Mouse (Mus musculus): ENCODE measurements around the gene Exosc9.

The Exosc9 gene

GRCm38 (mm10) chr3:36552406-36553047 is at the start of gene Exosc9:
TSS of gene Exosc9 (plus strand) at chr3:36552606.
- DNase-seq = peak; percentile 95

DNA sequence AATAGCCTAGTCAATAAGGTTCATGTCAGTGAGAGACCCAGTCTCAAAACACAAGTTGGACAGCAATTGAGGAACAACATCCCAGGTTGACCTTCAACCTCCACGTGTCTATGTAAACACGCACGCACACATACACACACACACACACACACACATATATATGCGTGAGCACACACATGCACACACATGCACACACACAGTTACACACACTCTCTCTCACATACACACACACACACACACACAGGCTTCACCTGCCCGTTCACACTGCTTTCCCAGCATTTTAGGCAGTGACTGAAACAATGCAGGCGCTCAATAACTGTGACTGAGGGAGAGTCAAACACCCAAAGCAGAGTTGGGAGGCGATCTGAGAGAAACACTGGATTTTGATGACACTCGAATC is 47.1 kb upstream of the Exosc9 start:
- no peak for DNase-seq

DNA sequence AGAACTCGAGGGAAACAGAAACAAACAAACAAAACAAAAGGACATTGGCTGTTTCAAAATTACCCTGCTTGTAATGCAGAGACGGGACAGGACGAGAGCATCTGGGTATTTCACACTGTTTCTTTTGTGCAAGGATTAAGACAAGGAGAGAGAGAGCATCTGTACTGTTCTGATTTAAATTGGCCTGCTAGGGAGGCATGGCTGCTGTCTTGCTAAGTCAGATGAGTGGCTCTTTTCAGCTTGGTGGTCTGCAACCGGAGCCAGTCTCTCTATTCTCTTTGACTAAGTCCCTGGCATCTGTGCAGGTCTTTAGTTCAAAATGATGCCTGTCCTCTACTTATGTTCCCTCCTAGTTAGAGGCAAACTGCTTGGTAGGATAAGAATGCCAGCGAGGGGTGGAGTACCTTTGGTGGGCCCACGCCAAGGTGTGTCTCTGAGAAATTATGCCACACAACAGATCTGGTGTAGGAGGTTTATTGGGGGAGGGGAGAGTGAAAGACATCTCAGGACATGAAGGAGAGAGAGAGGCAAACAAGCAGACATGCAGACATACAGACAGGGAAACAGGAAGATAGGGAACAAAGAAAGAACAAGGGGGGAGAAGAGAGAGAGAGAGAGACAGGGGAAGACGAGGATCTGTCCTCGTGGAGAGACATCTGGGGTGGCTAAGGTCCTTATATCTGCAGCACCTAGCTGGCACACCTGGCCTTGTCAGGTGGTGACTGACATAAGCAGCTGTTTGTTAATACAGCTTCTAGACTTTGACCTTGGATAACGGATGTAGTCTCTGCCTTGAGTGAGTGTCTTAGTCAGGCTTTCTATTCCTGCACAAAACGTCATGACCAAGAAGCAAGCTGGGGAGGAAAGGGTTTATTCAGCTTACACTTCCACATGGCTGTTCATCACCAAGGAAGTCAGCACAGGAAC is 46.3 kb upstream of the Exosc9 start:
- no peak for DNase-seq

DNA sequence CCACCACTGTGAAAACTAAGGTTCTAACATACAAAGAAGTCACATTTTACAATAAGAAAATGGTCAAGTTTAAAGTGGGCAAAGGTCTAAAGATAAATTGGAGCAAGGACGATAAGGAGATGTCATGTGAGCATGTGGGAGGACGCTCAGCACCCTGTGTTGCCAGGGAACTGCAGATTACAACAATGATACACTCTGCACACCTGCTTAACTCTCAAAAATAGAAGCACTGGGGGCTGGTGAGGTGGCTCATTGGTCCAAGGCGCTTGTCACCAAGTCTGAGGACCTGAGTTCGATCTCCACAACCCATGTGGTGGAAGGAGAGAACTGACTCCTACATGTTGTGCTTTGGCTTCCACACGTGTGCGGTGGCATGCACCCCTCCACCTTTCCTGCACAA is 40.9 kb upstream of the Exosc9 start:
- DNase-seq = no peak

DNA sequence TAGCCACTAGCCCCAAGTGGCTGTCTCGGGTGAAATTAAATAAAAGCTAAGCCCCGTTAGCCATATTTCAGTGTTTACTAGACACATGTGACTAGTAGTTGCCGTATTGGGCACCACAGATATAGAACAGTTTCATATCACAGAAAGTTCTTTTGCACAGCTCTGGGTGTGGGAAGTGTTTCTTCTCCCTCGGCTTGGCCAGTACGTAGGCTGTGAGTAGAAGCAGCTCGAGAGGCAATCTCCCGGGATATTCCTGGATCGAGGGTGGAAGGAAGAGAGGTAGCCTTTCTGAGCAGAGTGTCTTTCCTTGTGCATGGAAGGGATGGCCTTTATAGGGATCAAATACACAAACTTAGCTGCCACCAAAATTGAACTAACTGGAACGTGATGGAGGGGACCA is 36.2 kb upstream of the Exosc9 start:
- no peak for DNase-seq

GRCm38 (mm10) chr3:36521073-36522060 is 31.0 kb upstream of the Exosc9 start, which contains the start of gene Gm11549:
TSS of gene Gm11549 (minus strand) at chr3:36521813.
- DNase-seq = no peak

- DNase-seq = no peak
Observed at GRCm38 (mm10) chr3:36522137-36522536, 30.3 kb upstream of the Exosc9 start.

GRCm38 (mm10) chr3:36524466-36524865 is 27.9 kb upstream of the Exosc9 start:
- DNase-seq = no peak

DNA sequence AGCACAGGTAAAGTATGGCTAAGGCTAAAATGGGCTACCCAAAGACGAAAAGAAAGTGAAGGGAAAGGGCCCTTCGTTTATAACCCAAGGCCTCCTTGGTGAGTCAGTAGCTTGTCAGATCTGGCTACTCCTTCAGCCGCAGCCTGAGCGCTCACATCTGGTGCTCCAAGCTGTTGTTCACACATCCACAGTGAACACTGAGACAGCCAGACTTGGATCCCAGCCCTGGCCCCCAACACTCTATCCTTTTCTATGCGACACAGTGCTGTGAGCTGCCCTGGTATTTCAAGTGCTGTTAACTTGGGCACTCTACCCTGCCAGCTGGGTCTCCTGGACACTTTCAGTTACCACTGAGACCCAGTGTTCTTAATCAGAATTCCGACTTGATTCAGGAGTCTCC is 22.1 kb upstream of the Exosc9 start:
- DNase-seq = peak; percentile 18

GRCm38 (mm10) chr3:36530781-36531180 is 21.6 kb upstream of the Exosc9 start:
- no peak for DNase-seq

DNA sequence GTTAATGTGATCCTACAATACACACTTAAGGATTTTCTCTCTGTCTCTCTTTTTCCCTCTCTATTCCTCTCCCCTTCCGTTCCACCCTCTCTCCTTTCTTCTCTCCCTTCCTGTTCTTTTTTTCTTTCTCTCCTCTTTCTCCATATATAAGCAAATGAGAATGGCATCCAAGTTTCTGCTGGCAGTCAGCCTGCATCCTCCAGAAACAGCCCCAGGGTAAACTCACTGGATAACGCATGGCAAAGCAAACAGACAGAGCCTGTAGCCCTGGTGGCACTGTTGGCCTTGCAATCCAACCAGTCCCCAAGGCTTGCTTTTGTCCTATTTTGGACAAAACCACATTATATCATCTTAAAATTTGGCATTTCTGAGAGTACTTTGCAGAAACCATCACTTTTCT is 21.2 kb upstream of the Exosc9 start:
- no peak for DNase-seq

- DNase-seq = no peak
Observed at GRCm38 (mm10) chr3:36531979-36532542, 20.3 kb upstream of the Exosc9 start.

DNA sequence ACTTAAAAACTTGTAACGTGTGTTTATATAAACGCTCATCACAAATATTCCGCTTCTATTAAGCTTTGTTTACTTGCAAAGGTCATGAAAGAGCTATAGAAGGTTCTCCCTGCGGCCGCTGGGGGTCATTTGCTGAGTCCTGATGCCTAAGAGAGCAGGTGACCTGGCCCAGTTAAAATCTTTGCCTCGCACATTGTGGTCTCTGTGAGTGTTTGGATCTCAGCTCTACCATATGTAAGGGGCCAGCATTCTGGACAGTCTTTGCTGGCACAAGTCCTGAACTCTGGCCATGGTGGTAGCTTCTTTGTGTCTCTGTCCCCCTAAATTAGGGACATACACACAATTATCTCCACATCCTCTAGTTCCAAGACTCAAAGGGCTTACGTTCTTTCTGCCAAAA is 19.7 kb upstream of the Exosc9 start:
- DNase-seq = no peak

GRCm38 (mm10) chr3:36533201-36533672 is 19.2 kb upstream of the Exosc9 start:
- peak; percentile 6 for DNase-seq

- no peak for DNase-seq
Observed at GRCm38 (mm10) chr3:36536041-36536440, 16.4 kb upstream of the Exosc9 start.

DNA sequence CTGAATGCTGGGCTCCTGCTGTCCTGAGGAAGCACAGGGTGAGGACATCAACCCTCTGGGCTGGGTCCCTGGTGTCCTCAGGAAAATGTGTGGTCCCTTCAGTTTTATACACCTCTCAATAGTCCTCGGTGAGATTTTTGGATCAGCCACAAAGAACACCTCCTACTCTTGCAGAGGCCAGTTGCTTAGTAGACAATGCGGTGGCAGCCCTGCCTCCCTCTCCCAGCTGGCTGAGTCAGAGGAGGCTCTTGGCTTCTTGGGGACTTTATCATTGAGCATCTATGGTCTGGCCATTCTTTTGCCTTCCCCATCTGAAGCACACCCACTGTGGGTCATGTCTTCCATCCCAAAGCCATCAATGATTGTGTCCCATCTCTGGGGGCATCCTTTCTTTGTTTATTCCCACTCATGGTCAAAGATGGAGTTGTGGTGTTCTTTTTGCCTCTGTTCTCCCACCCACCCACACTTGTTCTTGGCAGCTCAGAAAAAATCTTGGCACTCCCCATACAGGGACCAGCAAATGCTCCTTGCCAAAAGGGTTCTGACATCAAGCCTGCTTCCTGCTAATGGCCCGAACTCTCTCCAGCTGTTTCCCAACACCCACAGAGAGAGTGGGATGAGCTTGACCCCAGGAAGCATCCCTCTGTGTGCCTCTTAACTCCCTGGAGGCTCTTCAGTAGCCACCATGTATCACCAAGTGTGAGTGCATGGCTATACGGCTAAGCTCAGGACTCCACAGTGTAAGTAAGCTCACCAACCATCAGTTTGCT is 14.5 kb upstream of the Exosc9 start:
- no peak for DNase-seq

DNA sequence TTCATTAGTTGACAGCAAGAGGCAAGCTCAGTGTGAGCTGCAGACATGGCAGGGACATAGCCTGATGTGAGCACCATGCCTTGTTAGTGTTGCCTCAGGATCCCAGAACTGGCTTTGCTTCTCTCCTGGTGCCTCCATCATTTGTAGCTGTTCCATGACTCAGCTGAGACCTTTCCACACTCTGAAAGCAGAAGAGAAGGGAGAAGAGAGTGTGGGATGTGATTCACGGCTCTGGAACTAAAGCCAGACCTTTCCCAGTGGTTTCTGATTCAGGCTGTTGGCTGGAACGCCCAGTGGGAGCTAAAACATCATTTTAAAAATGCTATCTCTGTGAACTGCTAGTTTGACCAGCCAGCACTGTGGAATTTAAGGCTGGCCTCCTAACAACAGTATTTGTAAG is 11.7 kb upstream of the Exosc9 start:
- DNase-seq = no peak

GRCm38 (mm10) chr3:36541399-36541798 is 11.0 kb upstream of the Exosc9 start:
- DNase-seq = no peak

GRCm38 (mm10) chr3:36544961-36545360 is 7.4 kb upstream of the Exosc9 start:
- DNase-seq = no peak

DNA sequence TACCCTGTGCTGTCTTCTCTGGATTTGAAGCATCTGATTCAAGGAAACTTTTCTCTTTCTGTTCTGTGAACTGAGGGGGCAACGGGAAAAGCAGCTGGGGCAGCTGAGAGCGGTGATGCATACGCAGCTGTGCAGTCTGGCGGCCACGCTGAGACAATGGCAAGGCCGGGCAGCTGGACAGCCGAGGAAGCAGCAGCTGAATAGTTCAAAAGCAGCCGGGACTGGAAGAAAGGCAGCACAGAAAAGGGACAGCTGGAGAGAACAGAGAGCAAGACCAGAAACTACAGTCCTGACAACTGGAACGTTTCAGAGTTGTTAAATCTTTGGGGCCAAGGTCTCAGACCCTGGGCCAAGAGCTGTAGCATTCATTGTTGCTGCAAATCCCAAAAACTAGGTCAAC is 1.1 kb upstream of the Exosc9 start:
- DNase-seq = peak; percentile 9

DNA sequence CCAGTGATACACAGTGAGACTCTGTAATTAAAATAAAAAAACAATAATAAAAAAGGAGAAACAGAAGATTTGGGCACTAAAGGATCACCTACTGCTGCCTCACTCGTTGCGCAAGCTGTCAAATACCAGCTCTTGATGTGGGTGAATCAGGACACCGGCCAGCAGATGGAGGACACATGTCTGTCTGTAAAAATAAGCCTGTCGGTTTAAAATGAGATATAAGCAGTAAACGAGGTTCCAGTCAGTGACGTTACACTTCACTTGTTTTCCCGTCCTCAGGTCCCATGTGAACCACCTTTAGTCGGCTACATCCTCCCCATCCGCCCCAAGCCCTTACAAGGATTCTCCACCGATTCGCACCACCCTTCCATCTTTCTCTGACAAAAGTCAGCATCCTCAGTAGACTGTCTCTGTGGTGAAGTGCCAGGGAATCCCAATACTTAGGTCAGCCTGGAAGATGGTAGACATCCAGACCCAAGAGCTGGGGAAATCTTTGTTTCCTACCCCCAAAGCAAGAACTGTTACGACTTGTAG is 488 bp upstream of the Exosc9 start:
- DNase-seq = no peak
